Mouse (Mus musculus): ENCODE results near the gene Gcgr.

Gene Gcgr

DNA sequence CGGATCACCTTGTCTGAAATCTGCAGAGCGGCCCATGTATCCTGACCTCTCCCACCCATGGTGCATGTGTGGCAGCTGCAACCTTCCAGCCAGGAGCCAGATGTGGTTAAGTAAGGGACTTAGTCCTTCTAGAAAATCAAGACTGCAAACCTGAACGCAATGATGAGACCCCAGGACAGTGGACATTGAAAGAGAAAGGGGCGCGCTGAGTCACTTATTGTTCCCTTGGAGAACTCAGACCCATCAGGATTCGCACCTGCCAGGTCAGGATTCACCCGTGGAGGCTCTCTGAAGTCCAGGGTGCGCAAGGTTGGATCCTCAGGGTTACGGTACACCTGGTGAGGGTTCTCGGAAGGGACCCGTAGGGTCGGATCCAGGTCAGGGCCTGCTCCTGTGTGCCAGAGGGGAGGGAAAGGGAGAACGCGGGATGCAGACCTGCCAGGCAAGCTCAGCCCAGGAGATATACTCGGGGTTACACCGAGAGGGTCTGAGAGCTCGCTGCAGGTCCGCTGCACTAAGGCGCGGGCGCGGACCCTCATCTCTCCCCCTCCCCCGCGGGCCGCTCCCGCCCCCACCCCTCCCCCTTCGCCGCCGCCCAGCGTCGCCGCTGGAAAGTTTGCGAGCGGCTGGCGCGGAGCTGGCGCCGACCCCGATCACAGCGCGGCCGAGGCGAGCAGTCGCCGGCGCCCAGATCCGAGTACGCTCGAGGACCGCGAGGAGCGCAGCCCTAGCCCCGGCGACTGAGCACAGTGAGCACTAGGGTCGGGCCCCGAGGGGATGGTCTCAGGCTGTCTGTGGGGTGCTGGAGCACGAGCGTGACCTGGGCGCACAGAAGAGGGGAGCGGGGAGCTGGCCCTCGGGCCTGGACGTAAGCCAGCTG is at the start of gene Gcgr:
Gene Gcgr, plus strand, starts transcription at position 615 of the 880 bp plus-strand sequence.
- DNase-seq (ENCODE audit: low spot score in 2 of 2) = no peak

DNA sequence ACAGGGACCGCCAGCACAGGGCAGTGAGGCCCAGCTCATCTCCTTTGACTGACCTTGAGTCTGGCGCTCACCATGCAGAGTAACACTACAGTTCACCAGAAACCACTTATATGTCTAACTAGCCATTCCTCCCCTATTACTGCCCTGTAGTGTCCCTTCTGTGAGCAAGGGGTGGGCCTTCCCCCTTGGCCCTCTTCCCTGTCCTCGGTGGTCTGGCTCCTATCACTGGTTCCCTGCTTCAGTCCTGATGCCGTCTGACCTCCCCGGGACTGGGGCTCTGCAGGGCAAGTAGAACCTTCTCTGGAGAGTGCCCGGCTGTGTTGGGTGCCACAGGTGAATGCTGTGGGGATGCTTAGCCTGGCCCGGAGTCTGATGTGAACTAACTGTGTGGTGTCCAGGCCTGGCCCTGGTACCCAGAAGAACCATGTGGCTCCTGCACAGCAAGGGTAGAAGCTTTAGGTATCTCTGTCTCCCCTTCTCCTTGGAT is 47.0 kb upstream of the Gcgr start:
- no peak for DNase-seq (ENCODE audit: low spot score in 2 of 2)

DNA sequence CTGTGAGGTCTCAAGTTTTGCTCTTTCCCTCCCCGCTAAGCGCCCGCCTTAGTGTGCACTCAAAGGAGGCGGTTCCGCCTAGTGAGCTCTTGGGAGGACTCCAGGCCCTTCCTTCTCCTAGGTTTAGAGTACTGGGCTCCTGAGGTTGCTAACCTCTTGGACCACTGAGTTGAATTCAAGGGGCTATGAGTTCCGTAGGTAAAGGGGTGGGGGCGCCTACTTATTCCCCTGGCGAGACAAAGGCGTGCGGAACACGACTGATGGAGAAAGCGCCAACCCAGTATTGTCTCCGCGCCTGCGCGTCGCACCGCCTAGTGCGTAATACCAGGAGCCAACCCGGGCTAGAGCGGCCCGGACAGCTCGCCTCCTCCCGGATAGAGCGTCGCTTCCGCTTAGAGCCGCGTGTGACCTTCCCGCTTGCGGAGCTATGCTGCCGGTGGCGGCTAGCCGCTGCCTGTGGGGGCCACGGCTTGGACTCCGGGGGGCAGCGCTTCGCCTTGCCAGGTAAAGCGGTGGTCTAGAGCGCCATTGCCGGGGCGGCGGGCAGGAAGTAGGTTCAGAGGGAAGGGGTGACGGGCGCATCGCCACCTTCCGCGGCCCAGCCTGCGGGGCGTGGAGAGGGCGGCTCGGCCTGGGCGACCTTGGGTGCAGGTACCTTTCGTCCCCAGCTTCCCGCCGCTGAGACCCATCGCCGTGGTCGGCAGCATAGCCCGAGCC is 46.1 kb upstream of the Gcgr start, which contains the start of gene Mrpl12:
Gene Mrpl12, plus strand, starts transcription at position 349 of the 717 bp plus-strand sequence.
- DNase-seq (ENCODE audit: low spot score in 2 of 2) = peak; percentile 70 to 84

DNA sequence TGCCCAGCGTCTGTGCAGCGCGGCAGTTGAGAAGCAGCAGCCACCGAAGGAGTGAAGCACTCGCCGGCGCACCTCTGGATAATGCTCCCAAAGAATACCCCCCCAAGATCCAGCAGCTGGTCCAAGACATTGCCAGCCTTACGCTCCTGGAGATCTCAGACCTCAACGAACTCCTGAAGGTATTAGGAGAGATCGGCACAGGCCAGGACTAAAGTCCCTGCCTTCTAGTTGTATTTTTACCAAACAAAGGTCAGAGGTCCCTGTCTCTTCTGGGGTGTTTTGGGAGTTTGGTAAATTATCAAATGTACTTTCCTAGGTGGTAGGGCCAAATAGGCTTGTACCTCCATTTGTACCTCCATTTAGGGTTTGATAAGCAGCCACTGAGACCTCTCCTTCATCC is 45.2 kb upstream of the Gcgr start:
- DNase-seq (ENCODE audit: low spot score in 2 of 2) = no peak

DNA sequence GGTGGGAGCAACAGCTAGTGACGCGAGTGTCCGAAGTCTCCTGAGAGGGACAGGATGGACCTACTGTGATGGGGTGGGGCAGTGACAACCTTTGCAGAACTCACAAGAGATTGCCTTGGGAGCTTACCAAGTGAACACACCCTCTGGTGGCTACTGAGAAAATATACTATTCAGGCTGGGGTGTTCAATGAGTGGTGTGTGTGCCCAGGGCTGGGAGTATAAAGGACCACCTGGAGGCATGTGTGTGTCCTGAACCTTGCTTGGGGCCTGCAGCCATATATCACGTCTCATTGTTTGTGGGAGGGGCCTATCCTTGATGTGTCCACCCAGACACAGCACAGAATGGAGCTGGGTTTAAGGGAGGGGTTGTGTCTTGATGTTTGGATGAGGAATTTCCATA is 42.0 kb upstream of the Gcgr start:
- DNase-seq (ENCODE audit: low spot score in 2 of 2) = no peak

DNA sequence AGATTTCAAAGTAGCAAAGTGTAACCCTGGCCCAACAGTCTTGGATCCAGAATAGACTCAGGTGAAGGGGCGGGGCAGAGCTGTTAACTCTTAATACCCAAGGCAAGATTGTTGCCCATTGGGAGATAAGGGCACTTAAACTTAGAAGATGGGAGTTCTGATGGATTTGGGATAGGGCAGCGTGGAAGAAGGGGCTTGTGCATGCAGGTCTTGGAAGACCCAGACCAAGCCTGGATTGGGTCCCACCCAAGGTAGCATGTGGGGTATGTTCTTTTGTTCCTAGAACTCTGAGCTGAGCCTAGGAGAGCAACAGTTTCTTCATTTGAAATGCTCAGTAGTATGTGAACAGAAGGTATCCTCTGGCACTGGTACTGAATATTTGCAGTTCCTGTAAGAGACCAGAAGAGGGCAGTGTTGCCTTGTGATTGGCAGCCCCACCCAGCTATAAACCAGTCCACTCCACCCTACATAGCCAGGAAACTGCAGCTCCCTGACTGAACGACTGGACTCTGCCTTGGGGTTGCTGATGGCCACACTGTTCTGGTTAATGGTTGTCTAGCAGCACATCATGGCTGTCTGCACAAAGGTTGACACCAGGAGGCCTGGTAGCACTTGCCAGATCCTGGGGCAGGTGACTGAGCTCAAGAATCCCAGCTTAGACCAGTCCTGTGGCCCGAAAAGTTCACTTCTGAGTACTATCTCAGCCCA is 41.3 kb upstream of the Gcgr start:
- peak in 1 of 2 experiments; percentile 43 for DNase-seq (ENCODE audit: low spot score in 2 of 2)

DNA sequence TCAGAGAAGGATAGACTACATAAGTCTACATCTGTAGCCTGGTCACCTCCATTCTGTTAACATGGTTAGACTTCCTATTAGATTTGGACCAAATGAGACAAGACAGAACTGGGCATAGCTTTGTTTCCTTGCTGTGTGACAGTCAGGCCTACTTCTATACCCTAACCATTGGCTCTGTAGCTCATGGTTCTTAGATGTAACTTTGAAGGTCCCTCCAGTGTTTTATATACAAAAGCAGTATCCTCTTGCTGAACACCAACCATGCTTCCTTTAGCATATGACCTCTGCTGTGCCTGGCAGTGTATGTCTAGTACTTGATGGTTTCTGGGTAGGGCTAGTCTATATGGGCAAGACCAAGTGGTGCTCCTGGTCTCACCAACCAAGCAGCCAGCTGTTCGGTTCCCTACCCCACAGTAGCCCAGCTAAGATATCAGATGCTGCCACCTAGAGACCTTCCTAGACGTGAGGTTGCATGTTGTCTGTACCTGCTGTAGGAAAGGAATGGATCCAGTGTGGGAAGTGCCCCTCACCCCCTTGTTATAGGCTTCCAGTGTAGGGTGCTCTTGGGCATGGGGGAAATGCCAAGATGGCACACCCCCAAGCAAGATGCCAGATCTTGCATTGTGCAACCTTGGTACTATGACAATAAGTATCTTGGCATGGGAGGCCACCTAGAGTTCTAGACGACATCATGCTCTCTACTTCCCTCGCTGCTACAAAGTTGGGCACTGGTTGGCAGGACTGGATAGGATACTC is 40.0 kb upstream of the Gcgr start:
- no peak for DNase-seq (ENCODE audit: low spot score in 2 of 2)

DNA sequence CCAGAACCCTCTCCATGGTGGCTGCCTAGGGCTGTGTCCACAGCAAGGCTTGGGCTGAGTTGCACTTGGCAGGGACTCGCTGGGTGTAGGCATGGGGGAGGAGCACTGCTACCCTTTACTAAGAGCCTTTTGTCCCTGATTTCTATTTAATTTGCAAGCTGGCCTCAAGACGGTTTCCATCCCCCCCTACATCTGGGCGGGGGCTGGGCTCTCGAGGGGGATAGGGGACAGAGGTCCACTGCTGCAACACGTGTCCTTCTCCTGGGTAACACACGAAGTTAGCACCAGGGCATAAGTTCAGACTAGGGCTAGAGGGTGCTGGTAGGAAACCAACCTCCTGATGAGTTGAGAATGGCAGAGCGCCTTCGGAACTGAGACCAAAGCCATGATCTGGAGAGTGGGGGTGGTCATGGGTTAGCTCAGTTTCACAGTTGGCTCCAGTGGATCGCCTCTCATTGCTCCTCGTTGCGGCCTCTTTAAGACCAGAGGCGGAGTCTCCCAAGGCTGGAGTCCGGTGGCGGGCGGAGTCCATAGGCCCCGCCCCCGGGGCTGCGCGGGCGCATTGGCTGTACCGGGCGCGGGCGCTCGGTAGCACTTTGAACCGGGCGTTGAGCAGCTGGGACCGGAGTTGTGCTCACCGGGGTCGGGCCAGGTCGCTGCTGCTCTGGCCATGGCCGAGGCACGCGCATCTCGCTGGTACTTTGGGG is 39.0 kb upstream of the Gcgr start, which contains the start of gene Slc25a10:
Gene Slc25a10, plus strand, starts transcription at position 524 of the 707 bp plus-strand sequence.
- DNase-seq (ENCODE audit: low spot score in 2 of 2) = peak; percentile 61 to 68

DNA sequence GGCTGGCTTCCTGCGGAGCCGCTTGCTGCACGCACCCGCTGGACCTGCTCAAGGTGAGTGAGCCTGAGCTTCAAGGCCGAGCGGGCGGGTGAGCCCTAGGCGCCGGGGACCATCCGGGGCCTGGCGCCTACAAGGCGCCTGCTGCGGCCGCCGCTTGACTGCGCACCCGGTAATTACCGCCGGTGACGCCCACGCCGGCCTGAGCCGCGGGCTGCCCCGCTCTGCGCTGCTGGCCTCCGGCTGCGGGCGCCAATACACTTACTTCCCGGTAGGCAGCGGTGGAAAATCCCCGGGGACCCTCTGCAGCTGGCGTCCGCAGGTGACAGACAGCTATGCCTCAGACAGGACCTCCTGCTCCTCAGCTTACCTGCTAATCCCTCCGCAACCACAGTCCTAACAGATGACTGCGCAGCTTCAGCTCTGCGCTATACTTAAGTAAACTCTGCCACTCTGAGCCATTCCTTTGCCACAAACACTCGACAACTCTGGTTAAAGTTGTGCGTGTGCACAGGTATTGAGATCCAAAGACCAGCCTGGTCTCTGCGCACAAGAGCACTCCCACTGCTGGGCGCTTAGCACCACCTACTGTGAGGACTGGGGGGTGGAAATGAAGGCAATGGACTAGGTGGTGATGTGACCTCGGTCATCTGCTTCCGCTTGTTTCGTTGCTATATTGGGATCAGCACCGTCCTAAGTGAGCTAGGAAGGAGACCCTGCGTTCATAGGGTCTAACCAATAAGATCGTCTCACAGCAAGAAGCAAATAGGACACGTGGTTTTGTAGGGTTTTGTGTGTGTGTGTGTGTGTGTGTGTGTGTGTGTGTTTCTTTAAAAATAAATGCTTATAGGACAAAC is 38.2 kb upstream of the Gcgr start:
- DNase-seq (ENCODE audit: low spot score in 2 of 2) = no peak

DNA sequence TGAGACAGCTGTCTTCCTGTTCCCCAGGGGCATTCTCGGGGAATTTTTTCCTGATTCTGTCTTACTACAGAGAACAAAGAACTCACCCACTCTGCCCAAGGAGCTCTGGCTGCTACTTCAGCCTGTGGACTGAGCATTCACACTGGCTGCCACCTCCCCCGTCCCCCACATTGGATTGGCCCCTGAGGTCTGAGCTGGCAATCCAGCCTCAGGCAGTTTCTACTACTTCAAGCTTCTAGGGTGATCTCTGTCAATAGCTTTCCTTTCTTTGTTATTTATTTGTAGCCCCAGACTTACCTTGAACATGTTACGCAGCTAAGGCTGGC is 37.7 kb upstream of the Gcgr start:
- DNase-seq (ENCODE audit: low spot score in 2 of 2) = no peak

DNA sequence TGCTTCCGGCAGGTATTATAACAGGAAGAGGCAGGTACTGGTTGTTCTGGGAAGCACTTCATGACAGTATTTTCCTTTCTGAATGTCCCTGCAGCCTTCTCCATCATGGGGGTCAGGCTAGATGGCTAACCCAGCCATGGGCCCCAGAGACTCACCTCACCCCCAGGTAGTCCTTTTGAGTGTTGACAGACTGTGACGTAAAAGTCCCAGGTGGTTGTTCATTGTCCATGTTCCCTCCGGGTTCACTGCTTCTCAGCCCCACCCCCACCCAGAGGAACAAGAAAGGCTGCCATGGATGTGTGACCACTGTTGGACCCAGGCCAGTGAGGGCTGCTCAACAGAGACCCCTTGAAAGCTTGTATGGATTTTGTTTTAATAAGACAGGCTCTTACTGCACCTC is 37.1 kb upstream of the Gcgr start:
- DNase-seq (ENCODE audit: low spot score in 2 of 2) = no peak

DNA sequence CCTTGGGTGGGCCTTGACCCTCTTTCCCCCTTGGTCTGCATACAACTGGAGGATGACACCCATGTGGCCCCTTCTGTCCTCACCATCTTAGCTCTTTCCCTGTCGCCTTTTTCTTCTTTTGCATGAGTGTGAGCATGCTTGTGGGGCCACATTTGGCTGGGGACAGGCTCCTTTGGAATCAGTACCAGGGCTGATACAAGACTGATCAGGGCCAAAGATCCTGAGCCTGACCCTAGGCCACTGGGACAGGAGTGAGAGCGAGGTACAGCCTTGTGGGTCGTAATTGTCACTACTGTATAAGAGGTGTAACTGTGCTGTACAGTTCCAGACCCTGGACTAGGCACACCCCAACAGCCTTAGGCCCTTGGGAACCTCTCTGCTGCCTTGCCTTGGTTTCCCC is 36.6 kb upstream of the Gcgr start:
- no peak for DNase-seq (ENCODE audit: low spot score in 2 of 2)

DNA sequence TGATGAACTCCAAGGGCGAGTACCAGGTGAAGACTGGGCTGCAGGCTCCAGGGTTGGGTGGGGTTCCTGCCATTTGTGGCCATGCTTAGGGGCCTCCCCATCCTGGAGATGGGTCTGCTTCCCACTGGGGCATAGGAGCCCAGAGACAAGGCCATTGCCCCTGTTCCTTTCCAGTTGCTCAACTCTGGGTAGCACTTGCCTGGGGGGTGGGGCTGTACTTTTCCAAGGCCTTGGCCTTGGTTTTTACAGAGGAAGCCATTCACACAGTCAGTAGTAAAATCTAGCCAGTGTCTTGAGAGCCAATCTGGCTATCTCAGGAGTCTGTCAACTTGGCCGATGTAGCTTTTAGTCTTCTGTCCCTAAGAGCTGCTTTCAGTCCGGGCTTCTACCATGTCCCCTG is 33.1 kb upstream of the Gcgr start:
- DNase-seq (ENCODE audit: low spot score in 2 of 2) = no peak

DNA sequence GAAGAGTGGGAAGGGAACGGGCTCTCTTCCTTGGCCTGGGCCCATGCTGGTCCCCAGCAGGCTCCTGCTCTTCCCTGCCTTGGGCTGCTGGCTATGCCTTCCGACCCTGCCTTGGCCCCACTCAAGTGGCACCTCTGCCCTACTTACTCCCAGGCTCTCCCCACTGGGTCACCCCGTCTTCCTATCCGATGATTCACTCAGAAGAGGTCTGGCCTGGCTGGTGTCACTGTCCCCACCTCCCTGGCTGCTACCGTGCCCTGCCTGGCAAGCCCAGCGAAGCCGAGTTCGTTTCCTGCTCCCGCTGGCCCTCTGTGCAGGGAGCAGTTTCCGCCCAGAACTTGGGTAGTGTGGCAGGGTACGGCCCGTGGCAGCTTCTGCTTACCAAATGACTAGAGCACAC is 32.3 kb upstream of the Gcgr start:
- no peak for DNase-seq (ENCODE audit: low spot score in 2 of 2)

DNA sequence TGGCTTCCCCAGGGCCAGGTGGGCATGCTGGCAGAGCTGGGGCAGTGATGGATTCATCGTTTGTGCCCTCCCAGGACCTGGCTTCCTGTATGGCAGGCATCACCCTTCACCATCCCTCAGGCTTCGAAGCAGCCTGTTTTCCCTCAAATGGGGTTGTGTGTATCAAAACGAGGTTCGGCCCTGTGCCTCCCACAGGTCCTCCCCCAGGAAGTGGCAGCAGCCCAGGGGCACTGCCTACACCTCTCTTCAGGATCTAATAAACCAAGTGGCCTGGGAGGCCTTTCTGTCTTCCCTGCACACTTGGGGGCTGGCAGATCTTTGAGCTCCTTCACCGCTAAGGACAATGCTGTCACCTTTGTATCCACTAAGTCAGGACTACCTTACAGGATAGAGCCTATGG is 31.6 kb upstream of the Gcgr start:
- no peak for DNase-seq (ENCODE audit: low spot score in 2 of 2)

DNA sequence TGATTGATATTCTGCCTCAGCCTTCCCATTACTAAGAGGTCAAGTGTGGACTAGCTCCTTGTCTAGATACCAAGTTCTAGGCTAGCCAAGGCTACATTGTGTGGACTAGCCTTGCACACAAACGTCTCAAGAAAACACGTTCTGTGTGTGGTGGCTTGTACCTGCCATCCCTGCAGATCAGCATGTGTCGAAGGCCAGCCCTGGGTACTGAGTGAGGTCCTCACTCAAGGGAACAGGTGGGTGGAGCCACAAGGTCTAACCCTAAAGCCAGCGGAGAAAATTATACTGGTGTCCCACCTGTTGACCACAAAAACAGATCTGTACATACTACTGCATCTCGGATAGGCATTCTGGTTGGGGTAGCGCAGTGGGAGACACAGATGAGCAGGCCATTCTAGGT is 30.6 kb upstream of the Gcgr start:
- no peak for DNase-seq (ENCODE audit: low spot score in 2 of 2)

DNA sequence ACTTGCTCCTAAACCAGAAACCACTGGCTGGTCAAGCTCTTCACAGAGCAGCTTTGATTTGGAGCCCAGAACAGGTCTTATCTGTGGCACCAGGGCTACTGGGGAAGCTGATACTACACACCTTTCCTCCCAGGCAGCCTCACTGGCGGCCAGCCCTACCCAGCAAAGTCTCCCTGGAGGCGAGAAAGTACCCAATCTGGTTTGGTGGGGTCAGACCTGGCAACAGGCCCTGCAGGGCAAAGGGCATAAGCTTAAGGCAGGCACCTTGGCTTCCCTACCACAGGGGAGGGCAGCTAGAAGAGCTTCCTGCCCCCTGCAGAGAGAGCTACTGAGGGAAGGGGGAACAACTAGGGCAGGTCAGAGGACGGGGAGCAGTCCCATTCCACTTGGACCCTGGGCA is 30.1 kb upstream of the Gcgr start:
- DNase-seq (ENCODE audit: low spot score in 2 of 2) = no peak

DNA sequence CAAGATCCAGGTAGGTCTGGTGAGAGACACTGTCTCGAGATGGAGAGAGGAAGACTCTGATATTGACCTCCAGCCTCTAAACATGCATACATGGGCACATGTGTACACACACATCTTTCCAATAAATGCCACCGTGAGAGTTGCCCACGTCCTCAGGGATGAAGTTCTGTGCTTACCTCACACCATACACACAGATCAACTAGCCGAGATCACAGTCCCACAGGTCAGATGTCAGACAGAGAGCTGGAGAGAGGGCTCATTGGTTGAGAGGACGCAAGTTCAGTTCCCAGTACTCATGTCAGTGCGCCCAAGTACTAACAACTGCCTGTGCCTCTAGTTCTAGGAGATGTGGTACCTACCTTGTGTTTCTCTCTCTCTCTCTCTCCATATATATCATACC is 29.5 kb upstream of the Gcgr start:
- DNase-seq (ENCODE audit: low spot score in 2 of 2) = no peak

DNA sequence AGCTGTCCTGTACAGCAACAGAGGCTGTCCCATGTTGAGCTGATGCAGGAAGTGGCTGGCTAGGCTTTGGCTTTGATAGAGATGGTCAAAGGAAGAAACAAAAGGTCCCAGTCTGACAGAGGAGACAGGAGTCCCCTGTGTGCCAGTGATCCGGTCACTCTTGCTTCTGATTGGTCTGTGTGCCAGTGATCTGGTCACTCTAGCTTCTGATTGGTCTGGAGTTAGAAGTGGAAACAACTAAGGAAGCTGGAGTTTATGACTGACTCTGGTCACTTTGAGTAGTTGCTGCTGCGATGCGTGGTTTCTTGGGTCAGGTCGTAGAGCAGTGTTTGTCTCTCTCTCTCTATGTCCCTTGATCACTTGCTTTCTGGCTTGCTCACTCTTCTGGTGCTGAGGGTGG is 28.8 kb upstream of the Gcgr start:
- DNase-seq (ENCODE audit: low spot score in 2 of 2) = no peak

DNA sequence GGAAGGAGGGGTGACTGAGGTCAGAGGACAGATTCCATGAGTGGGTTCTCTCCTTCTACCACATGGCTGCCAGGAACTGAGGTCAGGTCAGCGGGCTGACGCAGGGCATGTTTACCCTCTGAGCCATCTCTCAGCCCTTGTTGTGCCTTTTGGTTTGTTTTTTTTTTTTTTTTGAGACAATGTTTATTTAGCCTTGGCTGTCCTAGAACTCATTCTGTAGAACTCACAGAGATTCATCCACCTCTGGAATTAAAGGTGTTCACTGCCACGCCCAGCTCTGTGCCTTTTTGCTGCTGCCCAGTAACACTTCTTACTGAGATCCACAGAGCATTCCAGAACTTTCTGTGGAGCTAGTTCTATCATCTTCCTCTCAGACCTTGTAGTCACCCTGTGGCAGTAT is 24.8 kb upstream of the Gcgr start:
- DNase-seq (ENCODE audit: low spot score in 2 of 2) = no peak

All from frontal cortex, postnatal 25 days (tissue).